Mouse (Mus musculus) CH12.LX (cell line): ENCODE data around the gene Epha6. TPM values are rescaled to one million over a fixed set of nuclear protein-coding genes. Genes with fewer than 3 reads are reported as not detected.

ENCODE experiments used
- DNase-seq: peaks from one replicate; pipeline ENCODE4 v3.0.0-alpha.2; 2013; ENCODE audit errors: extremely low read depth
- H3K27ac ChIP-seq: 2 replicates; pipeline ENCODE4 v1.5.1; 2012; ENCODE audit warnings: low read depth, mild to moderate bottlenecking, control low read depth, moderate library complexity; ENCODE audit not compliant: insufficient read depth
- H3K27me3 ChIP-seq: replicated peaks from 2 replicates; pipeline ENCODE3; 2012; ENCODE audit warnings: inconsistent platforms
- H3K36me3 ChIP-seq, 2 experiments: replicated peaks in 1 of 2; 2 replicates each; pipeline versions ENCODE3 to v1.6.1; 2012; ENCODE audit warnings: inconsistent platforms in 1 of 2, low read length in 1 of 2, mild to moderate bottlenecking in 1 of 2, mixed read lengths in 1 of 2, moderate library complexity in 1 of 2; ENCODE audit not compliant: control insufficient read depth in 1 of 2, insufficient read depth in 1 of 2
- H3K4me1 ChIP-seq, 2 experiments: 2 replicates each; pipeline ENCODE4 v1.6.1; 2012; ENCODE audit warnings: inconsistent platforms in 1 of 2, moderate library complexity in 1 of 2; ENCODE audit not compliant: insufficient read depth in 2 of 2, control insufficient read depth in 1 of 2
- H3K4me2 ChIP-seq: 2 replicates; pipeline ENCODE4 v1.6.1; 2012; ENCODE audit warnings: low read depth, mild to moderate bottlenecking, control low read depth; ENCODE audit not compliant: poor library complexity, insufficient read depth, severe bottlenecking
- H3K4me3 ChIP-seq, 3 experiments: fragments of 150-350 bp in 1 of 3; sonication (generic) in 1 of 3; replicated peaks in 1 of 3; 2 replicates each; pipeline versions ENCODE3 to v1.5.1; 2011 to 2012; ENCODE audit warnings: low read depth in 2 of 3, low read length in 2 of 3, mild to moderate bottlenecking in 2 of 3, moderate library complexity in 2 of 3, control low read depth in 1 of 3, improper control_type of control experiment in 1 of 3, inconsistent platforms in 1 of 3, mixed read lengths in 1 of 3; ENCODE audit not compliant: poor library complexity in 1 of 3
- H3K79me2 ChIP-seq: replicated peaks from 2 replicates; pipeline ENCODE4 v1.6.1; 2012; ENCODE audit warnings: mild to moderate bottlenecking, moderate library complexity; ENCODE audit not compliant: control insufficient read depth, poor library complexity, insufficient read depth, severe bottlenecking; ENCODE audit errors: extremely low read depth
- H3K9ac ChIP-seq: 2 replicates; pipeline ENCODE4 v1.6.1; 2012; ENCODE audit warnings: low read depth, mild to moderate bottlenecking, control low read depth, moderate library complexity; ENCODE audit not compliant: insufficient read depth
- H3K9me3 ChIP-seq: replicated peaks from 2 replicates; pipeline ENCODE3; 2012; ENCODE audit warnings: low read length, inconsistent platforms, mixed read lengths
- BHLHE40 ChIP-seq: IDR thresholded peaks from 2 replicates; pipeline ENCODE4 v1.6.1; 2011; ENCODE audit warnings: mild to moderate bottlenecking, low read depth, low read length, improper control_type of control experiment
- E2F4 ChIP-seq: IDR thresholded peaks from 2 replicates; pipeline ENCODE4 v1.6.1; 2011; ENCODE audit warnings: low read depth, low read length, improper control_type of control experiment; ENCODE audit not compliant: insufficient replicate concordance
- ELF1 ChIP-seq: IDR thresholded peaks from 2 replicates; pipeline ENCODE4 v1.6.1; 2014; ENCODE audit warnings: low read depth, mild to moderate bottlenecking, inconsistent platforms, low read length, improper control_type of control experiment
- ETS1 ChIP-seq: conservative IDR thresholded peaks from 2 replicates; pipeline ENCODE4 v1.6.1; 2012; ENCODE audit warnings: low read depth, mild to moderate bottlenecking, inconsistent platforms, low read length, improper control_type of control experiment, moderate library complexity
- IRF4 ChIP-seq: IDR thresholded peaks from 2 replicates; pipeline ENCODE4 v1.6.1; 2014; ENCODE audit warnings: low read depth, mild to moderate bottlenecking, inconsistent platforms, low read length, improper control_type of control experiment
- JUND ChIP-seq: conservative IDR thresholded peaks from 2 replicates; pipeline ENCODE4 v1.6.1; 2011; ENCODE audit warnings: low read depth, low read length, improper control_type of control experiment
- KAT2A ChIP-seq: IDR thresholded peaks from 2 replicates; pipeline ENCODE4 v1.6.1; 2012; ENCODE audit warnings: low read length, improper control_type of control experiment, inconsistent platforms; ENCODE audit not compliant: insufficient replicate concordance
- MAFK ChIP-seq: IDR thresholded peaks from 2 replicates; pipeline ENCODE4 v1.6.1; 2011; ENCODE audit warnings: low read length, improper control_type of control experiment; ENCODE audit not compliant: insufficient replicate concordance
- MEF2A ChIP-seq: IDR thresholded peaks from 2 replicates; pipeline ENCODE4 v1.6.1; 2014; ENCODE audit warnings: low read depth, mild to moderate bottlenecking, inconsistent platforms, low read length, improper control_type of control experiment, borderline replicate concordance
- MXI1 ChIP-seq: IDR thresholded peaks from 2 replicates; pipeline ENCODE4 v1.6.1; 2011; ENCODE audit warnings: mild to moderate bottlenecking, low read depth, low read length, improper control_type of control experiment
- NELFE ChIP-seq: IDR thresholded peaks from 2 replicates; pipeline ENCODE4 v1.6.1; 2011; ENCODE audit warnings: low read depth, low read length, improper control_type of control experiment
- NRF1 ChIP-seq: IDR thresholded peaks from 2 replicates; pipeline ENCODE4 v1.6.1; 2014; ENCODE audit warnings: low read depth, mild to moderate bottlenecking, inconsistent platforms, low read length, improper control_type of control experiment, moderate library complexity
- POLR2A ChIP-seq: IDR thresholded peaks from 2 replicates; pipeline ENCODE4 v1.6.1; 2011; ENCODE audit warnings: low read depth, mild to moderate bottlenecking, improper control_type of control experiment, low read length
- RAD21 ChIP-seq: IDR thresholded peaks from 2 replicates; pipeline ENCODE4 v1.6.1; 2011; ENCODE audit warnings: low read depth, mild to moderate bottlenecking, low read length, improper control_type of control experiment, moderate library complexity
- RCOR1 ChIP-seq: conservative IDR thresholded peaks from 2 replicates; pipeline ENCODE4 v1.6.1; 2012; ENCODE audit warnings: low read depth, mild to moderate bottlenecking, inconsistent platforms, low read length, improper control_type of control experiment
- SMC3 ChIP-seq: IDR thresholded peaks from 2 replicates; pipeline ENCODE4 v1.6.1; 2011; ENCODE audit warnings: low read depth, low read length, improper control_type of control experiment
- TBP ChIP-seq: conservative IDR thresholded peaks from 2 replicates; pipeline ENCODE4 v1.6.1; 2011; ENCODE audit warnings: low read depth, low read length, improper control_type of control experiment
- UBTF ChIP-seq: IDR thresholded peaks from 2 replicates; pipeline ENCODE4 v1.6.1; 2012; ENCODE audit warnings: low read depth, mild to moderate bottlenecking, inconsistent platforms, low read length, improper control_type of control experiment, moderate library complexity
- USF1 ChIP-seq: IDR thresholded peaks from 2 replicates; pipeline ENCODE4 v1.6.1; 2014; ENCODE audit warnings: low read depth, mild to moderate bottlenecking, inconsistent platforms, low read length, improper control_type of control experiment
- ZC3H11A ChIP-seq: IDR thresholded peaks from 2 replicates; pipeline ENCODE4 v1.6.1; 2012; ENCODE audit warnings: low read depth, mild to moderate bottlenecking, inconsistent platforms, low read length, improper control_type of control experiment
- ZNF384 ChIP-seq: IDR thresholded peaks from 2 replicates; pipeline ENCODE4 v1.6.1; 2012; ENCODE audit warnings: low read depth, low read length, improper control_type of control experiment, inconsistent platforms
- dilution Hi-C: fragments of 300-500 bp; cut with MboI; formaldehyde crosslinking; loops from 2 replicates; pipeline ENCODE4 v1.14.3; 2020; ENCODE audit warnings: low sequenced_read_pairs; ENCODE audit not compliant: extremely low pct_unique_long_range_greater_than_20kb, extremely low pct_ligation_motif_present
- in situ Hi-C: fragments of 300-500 bp; cut with MboI; formaldehyde crosslinking; loops from 3 replicates; pipeline ENCODE4 v1.14.3; 2019; ENCODE audit warnings: low sequenced_read_pairs, low pct_ligation_motif_present, low pct_unique_long_range_greater_than_20kb, mixed read lengths
- polyA plus RNA-seq: library from polyadenylated mRNA; unstranded; fragments of >175 nt; gene quantifications from 2 replicates; pipeline ENCODE4 v1.2.1, GENCODE M21; 2012; ENCODE audit warnings: low read depth; ENCODE audit not compliant: insufficient read length
- total RNA-seq, 2 experiments: library from RNA; depleted of rRNA; stranded (reverse); fragments of 300-350 nt in 1 of 2; fragments of >200 nt in 1 of 2; gene quantifications; 2 replicates each; pipeline ENCODE4 v1.2.3; 2012 to 2014

The Epha6 gene
- total and polyA plus RNA-seq, 3 experiments, result not detected

DNA sequence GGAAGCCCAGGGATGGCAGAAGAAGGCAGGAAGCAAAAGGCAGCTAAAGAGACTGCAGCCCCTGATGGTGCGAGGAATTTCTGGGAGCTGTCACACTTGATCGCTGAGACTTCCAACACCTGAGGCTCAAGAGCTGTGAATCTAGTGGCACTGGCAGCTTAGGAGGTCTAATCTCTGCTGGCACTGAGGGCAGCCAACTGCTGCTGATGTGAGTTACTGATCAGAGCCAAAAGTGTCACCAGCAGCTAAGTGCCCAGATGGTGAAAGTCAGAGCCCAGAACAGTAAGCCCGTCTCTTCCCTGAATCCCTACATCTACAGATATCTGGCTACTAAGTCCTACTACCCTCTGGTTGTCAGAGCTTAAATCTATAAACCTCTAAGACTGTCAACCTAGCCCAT lies 518.4 kb downstream of the Epha6 start:
- Histone ChIP-seq H3K27ac (no peak overlapping the region), H3K27me3 (no peaks in the 10 kb centered on the region), H3K4me1 (peaks cover 0 to 13% of the 10 kb centered on the region in 2 experiments; a peak in 2 of 4 replicates), H3K9ac (no peak overlapping the region), H3K36me3 (no peaks in the 10 kb centered on the region), H3K4me2 (no peak overlapping the region), H3K79me2 (no peaks in the 10 kb centered on the region), H3K4me3 (no peak overlapping the region), H3K9me3 (no peaks in the 10 kb centered on the region)
- no peak for TF ChIP-seq RAD21
- TF ChIP-seq USF1, result no peak
- in situ Hi-C loops (no loop called here), dilution Hi-C loops (no loop called here)
- DNase-seq, result no peak

- H3K9me3 ChIP-seq, result no peaks in the 10 kb centered on the region
- no peak for TF ChIP-seq JUND
- no peak for TF ChIP-seq E2F4
- no peak for TF ChIP-seq TBP
- TF ChIP-seq NRF1, result no peak
- no peak for TF ChIP-seq POLR2A
- TF ChIP-seq MAFK, result no peak
- no peak for TF ChIP-seq MEF2A
- TF ChIP-seq BHLHE40, result no peak
- TF ChIP-seq USF1, result no peak
- TF ChIP-seq UBTF, result no peak
- TF ChIP-seq ELF1, result no peak
- H3K79me2 ChIP-seq, result no peaks in the 10 kb centered on the region
- no peak for DNase-seq
- dilution Hi-C loops (no loop called here), in situ Hi-C loops (no loop called here)
- H3K9ac ChIP-seq, result no peak overlapping the region
- no peak overlapping the region for H3K4me2 ChIP-seq
- H3K27me3 ChIP-seq, result no peaks in the 10 kb centered on the region
- no peak overlapping the region for H3K4me3 ChIP-seq
- no peaks in the 10 kb centered on the region for H3K36me3 ChIP-seq
- no peaks in the 10 kb centered on the region for H3K4me1 ChIP-seq
- no peak overlapping the region for H3K27ac ChIP-seq
Measured at GRCm38 (mm10) chr16:60070457-60071112, 534.7 kb downstream of the Epha6 start.

DNA sequence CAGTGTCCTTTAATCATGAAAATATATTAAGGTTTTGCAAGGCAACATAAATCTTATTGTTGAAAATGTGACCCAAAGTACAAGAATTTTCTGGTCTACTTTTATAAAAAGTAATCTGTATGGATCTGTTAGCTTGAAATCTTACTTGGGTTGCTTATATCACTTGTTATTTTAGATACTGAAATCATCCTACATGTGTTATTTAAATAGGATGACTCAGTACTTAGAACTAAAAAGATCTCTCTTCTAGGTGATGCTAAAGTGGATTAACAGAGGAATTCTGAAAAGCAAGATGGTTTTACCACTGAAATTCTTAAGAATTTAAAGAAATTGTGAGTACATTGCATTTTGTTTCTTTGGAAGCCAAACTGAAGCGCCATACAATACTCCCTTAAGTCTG lies 561.5 kb downstream of the Epha6 start:
- in situ Hi-C loops, result no loop called here

More for the DNA sequence above, 561.5 kb downstream of the Epha6 start:
- Histone ChIP-seq H3K4me2 (no peak overlapping the region), H3K4me3 (no peak overlapping the region), H3K4me1 (peaks cover 0 to 7% of the 10 kb centered on the region in 2 experiments; a peak in 1 of 4 replicates), H3K79me2 (no peaks in the 10 kb centered on the region), H3K27ac (no peak overlapping the region), H3K9ac (no peak overlapping the region), H3K27me3 (no peaks in the 10 kb centered on the region), H3K36me3 (no peaks in the 10 kb centered on the region), H3K9me3 (no peaks in the 10 kb centered on the region)
- no peak for DNase-seq
- TF ChIP-seq ELF1, result no peak
- TF ChIP-seq MEF2A, result no peak
- no peak for TF ChIP-seq NELFE
- TF ChIP-seq BHLHE40, result no peak
- no peak for TF ChIP-seq UBTF
- TF ChIP-seq SMC3, result no peak
- no peak for TF ChIP-seq RCOR1
- no peak for TF ChIP-seq POLR2A
- no peak for TF ChIP-seq IRF4
- TF ChIP-seq NRF1, result no peak
- TF ChIP-seq ETS1, result no peak
- no peak for TF ChIP-seq MXI1
- TF ChIP-seq KAT2A, result no peak
- no peak for TF ChIP-seq ZNF384
- no peak for TF ChIP-seq ZC3H11A
- dilution Hi-C loops, result no loop called here
